In the genomic region with DNA sequence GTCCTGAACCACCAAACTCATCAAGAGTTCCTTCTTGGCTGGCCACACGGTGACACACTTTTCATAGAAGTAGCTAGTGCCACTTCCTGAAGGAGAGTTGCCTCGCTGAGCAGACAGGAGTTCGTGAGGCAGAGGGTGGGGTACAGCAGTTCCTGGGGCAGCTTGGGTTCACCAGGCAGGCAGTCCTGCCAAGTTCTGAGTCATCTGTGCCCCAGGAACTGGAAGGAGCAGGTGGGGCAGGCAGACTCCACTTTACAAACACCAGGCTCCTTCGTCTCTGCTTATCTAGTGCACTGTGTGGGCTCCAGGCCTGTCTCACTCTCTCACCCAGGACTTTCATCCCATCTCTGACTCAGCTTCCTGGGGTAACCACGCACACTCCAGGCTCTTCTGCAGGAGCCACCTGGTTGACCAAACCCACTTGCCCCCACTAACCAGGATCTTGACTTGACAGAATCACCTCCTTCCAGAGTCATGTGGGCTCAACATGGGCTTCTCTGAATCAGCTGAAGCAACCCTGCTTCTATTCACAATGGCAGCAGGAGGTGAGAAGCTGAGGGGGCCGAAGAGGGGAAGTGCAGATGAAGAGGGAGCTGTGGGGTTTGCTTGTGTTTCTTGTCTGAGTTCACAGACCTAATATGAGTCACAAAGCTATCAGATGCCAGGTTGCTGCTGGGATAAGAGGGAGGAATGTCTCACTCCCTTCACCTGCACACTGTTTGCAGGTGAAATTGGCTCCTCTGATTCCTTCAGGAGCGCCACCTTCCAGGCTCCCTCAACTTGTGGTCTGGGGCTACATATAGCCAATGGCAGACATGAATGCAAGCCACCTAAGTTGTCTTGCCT, we compare ENCODE assay signal across 8 mouse cellular contexts. TPM values are rescaled to one million over a fixed set of nuclear protein-coding genes. Genes with fewer than 3 reads are reported as not detected.
A peak's percentile ranks its signal among the peaks of the same experiment; 100 is the strongest.
DNase-seq lines count a peak whose midpoint lies in the region; ATAC-seq lines count a peak whose summit lies in the region.

No protein-coding gene starts in this region.

- no peaks in the 10 kb centered on the region for H3K27me3 ChIP-seq in forebrain, embryonic 11.5 days (ENCODE audit: control insufficient read depth, insufficient read depth, low read length)
- H3K27me3 ChIP-seq in forebrain, embryonic 10.5 days (ENCODE audit: poor library complexity, severe bottlenecking), result peaks cover 51% of the 10 kb centered on the region
- peaks cover 12% of the 10 kb centered on the region for H3K27me3 ChIP-seq in megakaryocyte, embryonic 14.5 days (replicated peaks)

- 79% methylated on average over 7 of the region's 7 CpGs for WGBS in forebrain, embryonic 11.5 days
- WGBS in forebrain, embryonic 10.5 days, result 85% methylated on average over 7 of the region's 7 CpGs

- DNase-seq in forebrain, embryonic 11.5 days (ENCODE audit: low spot score), result peak; percentile 38
- no peak for DNase-seq in forebrain, embryonic 10.5 days (ENCODE audit: extremely low spot score, low spot score)
- DNase-seq in adrenal gland, postnatal 14 days, result peak; percentile 46
- DNase-seq in kidney, adult 8-10 months, result peak; percentile 8 to 12
- DNase-seq in cerebellum, postnatal 14 days, result no peak
- DNase-seq in spleen, adult 18-20 months, result no peak
- no peak for DNase-seq in embryo, embryonic 10.5 days (ENCODE audit: low spot score)

- H3K4me2 ChIP-seq in forebrain, embryonic 11.5 days (ENCODE audit: low read depth, low read length, severe bottlenecking), result no peak overlapping the region

- H3K9me3 ChIP-seq in forebrain, embryonic 11.5 days (ENCODE audit: control insufficient read depth, low read length), result no peaks in the 10 kb centered on the region
- H3K9me3 ChIP-seq in forebrain, embryonic 10.5 days, result no peaks in the 10 kb centered on the region
- no peaks in the 10 kb centered on the region; the same call in 1 of the 2 replicates for H3K9me3 ChIP-seq in megakaryocyte, embryonic 14.5 days

- H3K27ac ChIP-seq in forebrain, embryonic 11.5 days (ENCODE audit: low read depth, low read length), result no peak overlapping the region
- no peak overlapping the region for H3K27ac ChIP-seq in forebrain, embryonic 10.5 days

- H3K9ac ChIP-seq in forebrain, embryonic 11.5 days (ENCODE audit: low read length), result no peak overlapping the region

- ATAC-seq in forebrain, embryonic 11.5 days (replicated peaks; ENCODE audit: low FRiP score), result no peak

- H3K4me1 ChIP-seq in forebrain, embryonic 11.5 days (replicated peaks; ENCODE audit: control insufficient read depth, insufficient read depth, low read length), result no peaks in the 10 kb centered on the region
- H3K4me1 ChIP-seq in forebrain, embryonic 10.5 days, result peaks cover 8% of the 10 kb centered on the region
- H3K4me1 ChIP-seq in megakaryocyte, embryonic 14.5 days, result peaks cover 20% of the 10 kb centered on the region

- no peak overlapping the region for H3K4me3 ChIP-seq in forebrain, embryonic 11.5 days (ENCODE audit: low read depth, low read length)
- H3K4me3 ChIP-seq in forebrain, embryonic 10.5 days, result no peak overlapping the region
- peak overlapping the region; percentile 69 for H3K4me3 ChIP-seq in megakaryocyte, embryonic 14.5 days (replicated peaks)

- no peaks in the 10 kb centered on the region for H3K36me3 ChIP-seq in forebrain, embryonic 11.5 days (ENCODE audit: control insufficient read depth, insufficient read depth, low read length)
- no peaks in the 10 kb centered on the region for H3K36me3 ChIP-seq in forebrain, embryonic 10.5 days (replicated peaks)
- H3K36me3 ChIP-seq in megakaryocyte, embryonic 14.5 days (replicated peaks; ENCODE audit: low read length), result no peaks in the 10 kb centered on the region

RNA-seq across cellular contexts. Expression of a gene that starts 58.2 kb away (rescaled TPM):
- polyA plus RNA-seq in forebrain, embryonic 11.5 days (2014; fragmentation: Nextera tagmentation; extraction: Ambion mirVana), result 51.8 and 54.6 TPM in 2 replicates
- polyA plus RNA-seq in forebrain, embryonic 10.5 days (2016; fragmentation: Nextera tagmentation; extraction: Ambion mirVana), result 28.7 and 29.9 TPM in 2 replicates
- 31.5 and 31.6 TPM in 2 replicates for total RNA-seq in adrenal gland, postnatal 14 days (2021)
- polyA plus RNA-seq in megakaryocyte, embryonic 14.5 days (2012; ENCODE audit: insufficient read depth, low replicate concordance), result 0.19 and 0.56 TPM in 2 replicates

Comparison
In these comparisons a context has a peak if more than half of its experiments do, and no peak if none do; other contexts are left out.
1. DNase-seq: peak in forebrain, embryonic 11.5 days (single experiment), adrenal gland, postnatal 14 days (single experiment) and kidney, adult 8-10 months (2 of 2); none in forebrain, embryonic 10.5 days (single experiment), cerebellum, postnatal 14 days (0 of 2), spleen, adult 18-20 months (0 of 2) and embryo, embryonic 10.5 days (single experiment).
2. RNA of a gene that starts 58.2 kb away (polyA plus RNA-seq): 51.8 to 54.6 TPM in forebrain, embryonic 11.5 days and 28.7 to 29.9 TPM in forebrain, embryonic 10.5 days; 0.19 to 0.56 TPM in megakaryocyte, embryonic 14.5 days; every median in the first group is over 10 times any median in the second.